Mouse (Mus musculus): ENCODE results near the gene Chmp2a. TPM values are rescaled to one million over a fixed set of nuclear protein-coding genes. Genes with fewer than 3 reads are reported as not detected.
A peak's percentile ranks its signal among the peaks of the same experiment; 100 is the strongest.

The Chmp2a gene
- total RNA-seq (2012; rRNA removed) (94.9 and 100 TPM in 2 replicates), polyA plus RNA-seq (2012; ENCODE audit: insufficient read depth in 1 of 2, insufficient read length in 2 of 2, low read depth in 1 of 2, low replicate concordance in 2 of 2, missing spikeins in 1 of 2) (100 to 1,000 TPM in 1 of 2 experiments, not detected in 1; 180 TPM)

- peaks cover 2 to 26% of the 10 kb centered on the region in 2 experiments; a peak in 3 of 4 replicates for H3K4me1 ChIP-seq (ENCODE audit: control insufficient read depth in 1 of 2, insufficient read depth in 2 of 2, low read length in 2 of 2)
- peak; percentile 98 for DNase-seq (ENCODE audit: low read depth, low spot score)
- peak; percentile 59 for TF ChIP-seq MYB (IDR thresholded peaks at IDR 0.05; ENCODE audit: low read depth, low read length)
- peak; percentile 59; the same call in 1 of the 2 replicates for TF ChIP-seq USF1 (IDR thresholded peaks at IDR 0.05; ENCODE audit: low read depth, low read length)
- TF ChIP-seq ZMIZ1 (IDR thresholded peaks at IDR 0.05; ENCODE audit: low read depth, low read length) = peak; percentile 99
- peak; percentile 71; the same call in 1 of the 2 replicates for TF ChIP-seq TBP (IDR thresholded peaks at IDR 0.05; ENCODE audit: low read depth, low read length)
- no peak for TF ChIP-seq MEF2A (IDR thresholded peaks at IDR 0.05; ENCODE audit: extremely low read depth, insufficient replicate concordance, low read depth, low read length, poor library complexity, severe bottlenecking)
- peak; percentile 78 for TF ChIP-seq KAT2A (conservative IDR thresholded peaks at IDR 0.05; ENCODE audit: low read depth, low read length)
- TF ChIP-seq NELFE (IDR thresholded peaks at IDR 0.05; ENCODE audit: low read depth, low read length) = peak; percentile 75
- no peak for TF ChIP-seq ZC3H11A (IDR thresholded peaks at IDR 0.05; ENCODE audit: low read depth, low read length)
- peak; percentile 37 to 93; a peak in 3 of 4 replicates for TF ChIP-seq POLR2A (IDR thresholded peaks at IDR 0.05; ENCODE audit: control insufficient read depth in 1 of 2, insufficient read depth in 1 of 2, low read depth in 1 of 2, low read length in 2 of 2, poor library complexity in 1 of 2)
- TF ChIP-seq UBTF (IDR thresholded peaks at IDR 0.05; ENCODE audit: borderline replicate concordance, insufficient read depth, low read depth, low read length) = no peak
- TF ChIP-seq CHD2 (IDR thresholded peaks at IDR 0.05; ENCODE audit: low read length) = peak; percentile 85
- peak; percentile 99 for TF ChIP-seq NRF1 (IDR thresholded peaks at IDR 0.05; ENCODE audit: insufficient read depth, low read depth, low read length, poor library complexity, severe bottlenecking)
- peak; percentile 100 for TF ChIP-seq POLR2AphosphoS2 (IDR thresholded peaks at IDR 0.05; ENCODE audit: low read length)
- TF ChIP-seq SMC3 (IDR thresholded peaks at IDR 0.05; ENCODE audit: low read depth, low read length) = peak; percentile 33; the same call in 1 of the 2 replicates
- peak in 1 of 2 experiments; percentile 52; a peak in 2 of 4 replicates for TF ChIP-seq EP300 (IDR thresholded peaks at IDR 0.05; ENCODE audit: low read depth in 1 of 2, low read length in 2 of 2)
- TF ChIP-seq GABPA (IDR thresholded peaks at IDR 0.05; ENCODE audit: low read depth, low read length) = no peak
- peak; percentile 63 for TF ChIP-seq ETS1 (IDR thresholded peaks at IDR 0.05; ENCODE audit: low read depth, low read length)
- TF ChIP-seq HCFC1 (IDR thresholded peaks at IDR 0.05; ENCODE audit: low read depth, low read length) = peak; percentile 96
- TF ChIP-seq E2F4 (IDR thresholded peaks at IDR 0.05; ENCODE audit: borderline replicate concordance, low read depth, low read length) = peak; percentile 57; the same call in 1 of the 2 replicates
- no peak for TF ChIP-seq ZNF384 (IDR thresholded peaks at IDR 0.05; ENCODE audit: low read depth, low read length)
- TF ChIP-seq MAZ (IDR thresholded peaks at IDR 0.05; ENCODE audit: low read depth, low read length) = peak; percentile 93
- TF ChIP-seq GATA1 (IDR thresholded peaks at IDR 0.05; ENCODE audit: low read depth, low read length) = no peak
- no peak for TF ChIP-seq JUND (IDR thresholded peaks at IDR 0.05; ENCODE audit: low read depth, low read length)
- TF ChIP-seq CTCF (IDR thresholded peaks at IDR 0.05 in 2 of 3, conservative IDR thresholded peaks at IDR 0.05 in 1 of 3; ENCODE audit: control insufficient read depth in 1 of 3, insufficient read depth in 1 of 3, low read depth in 2 of 3, low read length in 3 of 3, poor library complexity in 1 of 3, severe bottlenecking in 1 of 3) = no peak
- TF ChIP-seq RAD21 (IDR thresholded peaks at IDR 0.05; ENCODE audit: low read depth, low read length) = no peak
- peak; percentile 29; the same call in 1 of the 2 replicates for TF ChIP-seq BHLHE40 (IDR thresholded peaks at IDR 0.05; ENCODE audit: borderline replicate concordance, low read depth, low read length)
- no peak for TF ChIP-seq USF2 (IDR thresholded peaks at IDR 0.05; ENCODE audit: borderline replicate concordance in 1 of 2, insufficient read depth in 1 of 2, low read depth in 1 of 2, low read length in 2 of 2)
- peak; percentile 73; the same call in 1 of the 2 replicates for TF ChIP-seq ZKSCAN1 (IDR thresholded peaks at IDR 0.05; ENCODE audit: low read depth, low read length)
- peak; percentile 99 for TF ChIP-seq ELF1 (IDR thresholded peaks at IDR 0.05; ENCODE audit: low read depth, low read length)
- TF ChIP-seq POLR2AphosphoS5 (IDR thresholded peaks at IDR 0.05; ENCODE audit: borderline replicate concordance, low read depth, low read length) = peak; percentile 77; the same call in 1 of the 2 replicates
- peak; percentile 53 for TF ChIP-seq TCF12 (IDR thresholded peaks at IDR 0.05; ENCODE audit: low read depth, low read length)
- peak; percentile 43; the same call in 1 of the 2 replicates for TF ChIP-seq MYC (IDR thresholded peaks at IDR 0.05; ENCODE audit: low read depth, low read length)
- no peak for TF ChIP-seq TAL1 (IDR thresholded peaks at IDR 0.05; ENCODE audit: low read length)
- TF ChIP-seq SIN3A (IDR thresholded peaks at IDR 0.05; ENCODE audit: low read length) = peak; percentile 90
These were observed at the start of gene Chmp2a for GRCm38 (mm10) chr7:13034148-13034977. Gene Chmp2a (minus strand): TSS chr7:13034807.

More at GRCm38 (mm10) chr7:13034148-13034977, at the start of gene Chmp2a:
- H3K36me3 ChIP-seq (ENCODE audit: control insufficient read depth in 1 of 2, insufficient read depth in 2 of 2, low read length in 2 of 2) = peaks cover 1 to 7% of the 10 kb centered on the region in 2 experiments; a peak in 3 of 4 replicates
- H3K27me3 ChIP-seq (ENCODE audit: control insufficient read depth in 1 of 2, insufficient read depth in 2 of 2, low read length in 2 of 2) = no peaks in the 10 kb centered on the region
- peak within 1 kb of the TSS; percentile 76 for H3K9ac ChIP-seq (ENCODE audit: control insufficient read depth, low read depth, low read length, poor library complexity, severe bottlenecking)
- peak within 1 kb of the TSS; percentile 86 for H3K27ac ChIP-seq (ENCODE audit: control insufficient read depth, low read depth, low read length)
- peaks cover 25% of the 10 kb centered on the region for H3K79me2 ChIP-seq (ENCODE audit: control insufficient read depth, insufficient read depth, low read length, poor library complexity)
- H3K9me3 ChIP-seq (replicated peaks; ENCODE audit: insufficient read depth, low read length) = no peaks in the 10 kb centered on the region
- peak within 1 kb of the TSS; percentile 58 to 77 for H3K4me3 ChIP-seq (ENCODE audit: control insufficient read depth in 1 of 2, insufficient read depth in 1 of 2, low read depth in 2 of 2, low read length in 2 of 2)

All from MEL (cell line).